Mouse (Mus musculus): ENCODE measurements around the gene Tfrc. TPM values are rescaled to one million over a fixed set of nuclear protein-coding genes. Genes with fewer than 3 reads are reported as not detected.

Gene Tfrc
- polyA plus RNA-seq, 1 experiment from 2014 or later: 35.6 TPM

DNA sequence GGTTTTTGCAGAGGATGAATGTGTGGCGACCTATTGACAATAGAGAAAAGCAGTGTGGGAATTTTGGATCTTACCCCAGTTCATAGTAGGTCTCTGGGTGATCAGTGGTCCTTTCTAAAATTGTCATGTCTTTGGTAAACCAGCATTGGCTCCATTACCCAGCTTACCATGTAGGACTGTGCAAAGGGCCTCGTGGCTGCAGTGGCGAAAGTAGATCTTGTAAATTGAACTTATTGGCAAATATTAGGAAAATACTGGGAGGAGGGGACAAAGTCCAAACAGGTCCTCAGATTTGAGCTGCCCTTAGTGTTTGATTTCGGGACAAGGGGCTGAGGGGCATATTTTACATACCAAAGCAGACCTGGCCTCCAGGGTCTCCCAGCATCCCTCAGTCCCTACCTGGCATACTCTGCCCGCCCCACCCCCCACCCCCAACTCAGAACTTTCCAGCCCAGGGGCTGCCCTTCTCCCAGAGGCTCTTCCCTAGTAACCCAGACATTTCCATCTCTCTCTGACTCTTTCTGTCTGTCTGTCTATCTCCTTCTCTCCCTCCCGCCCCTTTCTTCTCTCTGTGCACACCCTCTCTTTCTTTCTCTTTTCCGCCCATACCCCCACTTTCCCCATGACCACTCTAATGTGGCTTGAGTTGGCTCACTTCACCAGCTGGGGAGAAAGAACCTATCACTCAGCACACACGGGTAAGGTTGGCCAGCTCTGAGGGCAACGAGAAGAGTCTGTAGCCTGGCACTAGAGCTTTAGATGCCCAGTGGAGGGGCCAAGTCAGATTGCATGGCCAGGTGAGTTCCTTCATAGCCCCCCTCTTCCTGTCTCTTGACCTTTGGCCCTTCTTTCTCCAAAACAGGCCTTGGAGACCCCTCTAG lies 58.2 kb downstream of the Tfrc start:
- Histone ChIP-seq H3K36me3 (replicated peaks) (peaks cover 14% of the 10 kb centered on the region; the same call in 1 of the 2 replicates), H3K9me3 (no peaks in the 10 kb centered on the region), H3K9ac (no peak overlapping the region), H3K4me2 (no peak overlapping the region), H3K4me3 (no peak overlapping the region), H3K27ac (no peak overlapping the region), H3K4me1 (peaks cover 24% of the 10 kb centered on the region), H3K27me3 (replicated peaks) (no peaks in the 10 kb centered on the region)
- WGBS: 64% methylated on average over 9 of the region's 9 CpGs
- no peak for ATAC-seq (replicated peaks)

DNA sequence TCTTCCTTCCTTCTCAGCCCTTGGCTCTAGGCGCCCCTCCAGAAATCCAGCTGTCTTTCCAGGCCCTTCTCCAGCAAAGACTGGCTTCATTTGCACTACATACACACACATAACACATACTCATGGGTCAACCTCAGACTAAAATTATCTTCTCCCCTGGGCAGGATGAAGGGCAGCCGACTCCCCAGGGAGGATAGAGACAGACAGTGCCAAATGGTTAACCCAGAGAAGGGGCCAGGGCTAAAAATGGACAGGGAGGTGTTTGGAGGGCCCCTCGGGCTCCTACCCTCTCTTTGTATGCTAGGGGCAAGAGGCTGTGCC lies 58.8 kb downstream of the Tfrc start:
- Histone ChIP-seq H3K4me2 (no peak overlapping the region), H3K4me3 (no peak overlapping the region), H3K27me3 (replicated peaks) (no peaks in the 10 kb centered on the region), H3K36me3 (replicated peaks) (peaks cover 17% of the 10 kb centered on the region), H3K4me1 (peaks cover 21% of the 10 kb centered on the region), H3K27ac (no peak overlapping the region), H3K9ac (no peak overlapping the region), H3K9me3 (no peaks in the 10 kb centered on the region)
- WGBS: 78% methylated on average over 3 of the region's 3 CpGs
- no peak for ATAC-seq (replicated peaks)

- peaks cover 17% of the 10 kb centered on the region for H3K36me3 ChIP-seq (replicated peaks)
- peaks cover 21% of the 10 kb centered on the region for H3K4me1 ChIP-seq
- H3K9ac ChIP-seq: no peak overlapping the region
- H3K27me3 ChIP-seq (replicated peaks): no peaks in the 10 kb centered on the region
- no peaks in the 10 kb centered on the region for H3K9me3 ChIP-seq
- ATAC-seq (replicated peaks): no peak
- no peak overlapping the region for H3K27ac ChIP-seq
- no peak overlapping the region for H3K4me3 ChIP-seq
- 69% methylated on average over 10 of the region's 10 CpGs for WGBS
- H3K4me2 ChIP-seq: no peak overlapping the region
Measured at GRCm38 (mm10) chr16:32668030-32668429, 59.3 kb downstream of the Tfrc start.

GRCm38 (mm10) chr16:32668472-32668871 lies 59.8 kb downstream of the Tfrc start:
- no peak overlapping the region for H3K4me2 ChIP-seq
- H3K27me3 ChIP-seq (replicated peaks): no peaks in the 10 kb centered on the region
- no peak overlapping the region for H3K4me3 ChIP-seq
- H3K9me3 ChIP-seq: no peaks in the 10 kb centered on the region
- H3K9ac ChIP-seq: no peak overlapping the region
- no peak overlapping the region for H3K27ac ChIP-seq
- peaks cover 18% of the 10 kb centered on the region for H3K4me1 ChIP-seq
- ATAC-seq (replicated peaks): no peak
- peaks cover 17% of the 10 kb centered on the region for H3K36me3 ChIP-seq (replicated peaks)
- 76% methylated on average over 4 of the region's 4 CpGs for WGBS

DNA sequence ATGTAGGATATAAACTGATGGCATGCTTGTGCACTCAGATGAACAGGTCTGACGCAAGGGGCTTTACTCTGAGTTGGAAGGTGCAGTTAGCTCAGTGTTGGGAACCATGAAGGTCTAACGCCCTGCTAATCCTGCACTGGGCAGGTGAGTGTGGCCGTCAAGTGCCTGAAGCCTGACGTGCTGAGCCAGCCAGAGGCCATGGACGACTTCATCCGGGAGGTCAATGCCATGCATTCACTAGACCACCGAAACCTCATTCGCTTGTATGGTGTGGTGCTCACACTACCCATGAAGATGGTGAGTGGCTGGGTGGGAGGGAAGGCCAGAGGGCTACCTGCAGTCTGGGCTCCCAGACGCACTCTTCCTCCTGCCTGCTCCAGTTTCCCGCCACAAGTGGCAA lies 60.5 kb downstream of the Tfrc start:
- peaks cover 17% of the 10 kb centered on the region for H3K36me3 ChIP-seq (replicated peaks)
- H3K4me3 ChIP-seq: no peak overlapping the region
- no peaks in the 10 kb centered on the region for H3K27me3 ChIP-seq (replicated peaks)
- no peak overlapping the region for H3K9ac ChIP-seq
- 85% methylated on average over 10 of the region's 10 CpGs for WGBS
- no peak for ATAC-seq (replicated peaks)
- H3K27ac ChIP-seq: no peak overlapping the region
- H3K4me2 ChIP-seq: no peak overlapping the region
- no peaks in the 10 kb centered on the region for H3K9me3 ChIP-seq
- peaks cover 15% of the 10 kb centered on the region; the same call in 1 of the 2 replicates for H3K4me1 ChIP-seq

- Histone ChIP-seq H3K9me3 (no peaks in the 10 kb centered on the region), H3K4me3 (no peak overlapping the region), H3K4me2 (no peak overlapping the region), H3K9ac (no peak overlapping the region), H3K27ac (no peak overlapping the region), H3K36me3 (replicated peaks) (peaks cover 24% of the 10 kb centered on the region), H3K4me1 (peaks cover 13% of the 10 kb centered on the region; the same call in 1 of the 2 replicates), H3K27me3 (replicated peaks) (no peaks in the 10 kb centered on the region)
- 89% methylated on average over 10 of the region's 10 CpGs for WGBS
- ATAC-seq (replicated peaks): no peak
Measured at GRCm38 (mm10) chr16:32670354-32671124, 61.8 kb downstream of the Tfrc start.

GRCm38 (mm10) chr16:32671206-32671887 lies 62.6 kb downstream of the Tfrc start:
- Histone ChIP-seq H3K9ac (no peak overlapping the region), H3K4me1 (peaks cover 6% of the 10 kb centered on the region; the same call in 1 of the 2 replicates), H3K27ac (no peak overlapping the region), H3K36me3 (replicated peaks) (peaks cover 30% of the 10 kb centered on the region), H3K4me2 (no peak overlapping the region), H3K4me3 (no peak overlapping the region), H3K9me3 (no peaks in the 10 kb centered on the region), H3K27me3 (replicated peaks) (no peaks in the 10 kb centered on the region)
- no peak for ATAC-seq (replicated peaks)
- WGBS: 92% methylated on average over 13 of the region's 13 CpGs

- Histone ChIP-seq H3K4me1 (no peaks in the 10 kb centered on the region; the same call in 1 of the 2 replicates), H3K4me3 (no peak overlapping the region), H3K27ac (no peak overlapping the region), H3K36me3 (replicated peaks) (peaks cover 35% of the 10 kb centered on the region), H3K9ac (no peak overlapping the region), H3K27me3 (replicated peaks) (no peaks in the 10 kb centered on the region), H3K9me3 (no peaks in the 10 kb centered on the region), H3K4me2 (no peak overlapping the region)
- WGBS: 95% methylated on average over 7 of the region's 7 CpGs
- ATAC-seq (replicated peaks): no peak
Measured at GRCm38 (mm10) chr16:32672250-32672649, 63.5 kb downstream of the Tfrc start.

GRCm38 (mm10) chr16:32672861-32673560 lies 64.3 kb downstream of the Tfrc start:
- Histone ChIP-seq H3K4me3 (no peak overlapping the region), H3K9ac (no peak overlapping the region), H3K27me3 (replicated peaks) (no peaks in the 10 kb centered on the region), H3K36me3 (replicated peaks) (peaks cover 36% of the 10 kb centered on the region), H3K4me2 (no peak overlapping the region), H3K27ac (no peak overlapping the region), H3K4me1 (no peaks in the 10 kb centered on the region; the same call in 1 of the 2 replicates), H3K9me3 (no peaks in the 10 kb centered on the region)
- 85% methylated on average over 13 of the region's 13 CpGs for WGBS
- no peak for ATAC-seq (replicated peaks)

DNA sequence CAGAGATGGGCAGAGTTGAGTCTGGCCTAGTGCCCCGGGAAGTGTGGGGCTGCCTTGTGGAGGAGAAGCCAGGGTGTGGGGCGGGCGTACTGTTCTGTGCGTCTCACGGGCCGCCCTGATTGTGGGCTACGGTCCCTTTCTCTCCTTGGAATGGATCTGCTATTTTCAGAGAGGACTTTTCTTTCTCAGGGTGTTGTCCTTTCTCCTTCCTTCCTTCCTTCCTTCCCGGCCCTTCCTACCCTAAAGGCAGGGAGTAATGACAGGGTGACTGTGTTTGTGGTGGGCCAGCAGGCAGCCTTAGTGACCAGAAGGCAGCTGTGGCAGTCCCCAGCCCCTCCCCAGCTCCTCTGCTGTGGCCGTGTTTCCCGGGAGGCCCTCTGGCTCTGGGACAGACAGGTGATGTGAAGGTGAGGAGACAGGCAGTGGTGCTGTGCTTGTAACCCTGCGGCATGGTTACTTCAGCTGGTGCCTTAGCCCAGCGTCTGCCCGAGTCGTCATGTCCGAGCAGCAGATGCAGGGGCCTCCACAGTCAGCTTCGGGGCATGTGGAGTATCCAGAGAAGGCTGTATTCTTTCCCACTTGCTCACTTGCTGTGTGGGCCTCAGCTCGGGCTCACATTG lies 65.5 kb downstream of the Tfrc start:
- Histone ChIP-seq H3K9ac (no peak overlapping the region), H3K4me2 (no peak overlapping the region), H3K4me1 (no peaks in the 10 kb centered on the region; the same call in 1 of the 2 replicates), H3K9me3 (no peaks in the 10 kb centered on the region), H3K27me3 (replicated peaks) (no peaks in the 10 kb centered on the region), H3K4me3 (no peak overlapping the region), H3K36me3 (replicated peaks) (peaks cover 40% of the 10 kb centered on the region), H3K27ac (no peak overlapping the region)
- 92% methylated on average over 17 of the region's 17 CpGs for WGBS
- ATAC-seq (replicated peaks): no peak

GRCm38 (mm10) chr16:32677040-32677700 lies 68.5 kb downstream of the Tfrc start:
- no peaks in the 10 kb centered on the region for H3K27me3 ChIP-seq (replicated peaks)
- H3K36me3 ChIP-seq (replicated peaks): peaks cover 25% of the 10 kb centered on the region
- ATAC-seq (replicated peaks): no peak
- no peaks in the 10 kb centered on the region; the same call in 1 of the 2 replicates for H3K4me1 ChIP-seq
- no peak overlapping the region for H3K4me3 ChIP-seq
- H3K9ac ChIP-seq: no peak overlapping the region
- 73% methylated on average over 10 of the region's 10 CpGs for WGBS
- no peak overlapping the region for H3K27ac ChIP-seq
- H3K4me2 ChIP-seq: no peak overlapping the region
- no peaks in the 10 kb centered on the region for H3K9me3 ChIP-seq
